Mouse (Mus musculus) heart, postnatal 0 days (tissue): ENCODE measurements around the gene Prkab2.

Experiments
- CTCF ChIP-seq: IDR thresholded peaks from 2 replicates; pipeline ENCODE4 v1.5.1; 2016; ENCODE audit warnings: antibody characterized with exemption, control low read depth, low read depth
- EP300 ChIP-seq: IDR thresholded peaks from 2 replicates; pipeline ENCODE4 v1.6.1; 2016; ENCODE audit warnings: antibody characterized with exemption, low read depth

GRCm38 (mm10) chr3:97633456-97633855, 24.5 kb upstream of the Prkab2 start:
- TF ChIP-seq EP300: no peak
- TF ChIP-seq CTCF: no peak
